Mouse (Mus musculus) forebrain, embryonic 16.5 days (tissue): ENCODE results near the gene Ceacam15. TPM values are rescaled to one million over a fixed set of nuclear protein-coding genes. Genes with fewer than 3 reads are reported as not detected.
"Not testable (repeated sequence)": the region's sequence is repeated elsewhere in the genome, so short reads cannot be mapped to it uniquely, and the experiment has no call there.

Source experiments
- ATAC-seq: fragments of 200-750 bp; cut with Nextera tagmentation; 2 replicates; pipeline ENCODE4 v1.8.0; 2017; ENCODE audit warnings: mild to moderate bottlenecking, moderate library complexity
- H3K27ac ChIP-seq: fragments of 300-500 bp; sonication (generic); 2 replicates; pipeline ENCODE4 v1.5.1; 2014; ENCODE audit warnings: low read length, control low read depth
- H3K27me3 ChIP-seq: fragments of 300-500 bp; sonication (generic); replicated peaks from 2 replicates; pipeline ENCODE4 v1.6.1; 2014; ENCODE audit warnings: low read length; ENCODE audit not compliant: control insufficient read depth, insufficient read depth
- H3K36me3 ChIP-seq: fragments of 300-500 bp; sonication (generic); 2 replicates; pipeline ENCODE4 v1.6.1; 2014; ENCODE audit not compliant: control insufficient read depth, insufficient read depth
- H3K4me1 ChIP-seq: fragments of 300-500 bp; sonication (generic); replicated peaks from 2 replicates; pipeline ENCODE4 v1.6.1; 2014; ENCODE audit warnings: low read length; ENCODE audit not compliant: control insufficient read depth, insufficient read depth
- H3K4me2 ChIP-seq: fragments of 300-500 bp; sonication (generic); 2 replicates; pipeline ENCODE4 v1.6.1; 2014; ENCODE audit warnings: mild to moderate bottlenecking, low read length, control low read depth
- H3K4me3 ChIP-seq: fragments of 300-500 bp; sonication (generic); replicated peaks from 2 replicates; pipeline ENCODE4 v1.5.1; 2014; ENCODE audit warnings: mild to moderate bottlenecking, low read length, control low read depth
- H3K9ac ChIP-seq: fragments of 300-500 bp; sonication (generic); replicated peaks from 2 replicates; pipeline ENCODE4 v1.6.1; 2014; ENCODE audit warnings: low read depth, low read length, control low read depth
- H3K9me3 ChIP-seq: fragments of 300-500 bp; sonication (generic); 2 replicates; pipeline ENCODE4 v1.6.1; 2016; ENCODE audit warnings: low read length; ENCODE audit not compliant: control insufficient read depth
- WGBS: fragments of 180-500 bp; shearing (Covaris S2); extraction: QIAGEN DNeasy Blood & Tissue Kit; methylation state at CpG from one replicate; pipeline ENCODE4 v1.1.7; 2014; 5-methylcytosine and 5-hydroxymethylcytosine counted together
- polyA plus RNA-seq: library from polyadenylated mRNA; unstranded; fragments of >200 nt; fragmentation: Nextera tagmentation; extraction: Ambion mirVana; gene quantifications from 2 replicates; pipeline ENCODE4 v1.2.1, GENCODE M21; 2015

Ceacam15 gene
- not detected in 2 replicates for polyA plus RNA-seq

DNA sequence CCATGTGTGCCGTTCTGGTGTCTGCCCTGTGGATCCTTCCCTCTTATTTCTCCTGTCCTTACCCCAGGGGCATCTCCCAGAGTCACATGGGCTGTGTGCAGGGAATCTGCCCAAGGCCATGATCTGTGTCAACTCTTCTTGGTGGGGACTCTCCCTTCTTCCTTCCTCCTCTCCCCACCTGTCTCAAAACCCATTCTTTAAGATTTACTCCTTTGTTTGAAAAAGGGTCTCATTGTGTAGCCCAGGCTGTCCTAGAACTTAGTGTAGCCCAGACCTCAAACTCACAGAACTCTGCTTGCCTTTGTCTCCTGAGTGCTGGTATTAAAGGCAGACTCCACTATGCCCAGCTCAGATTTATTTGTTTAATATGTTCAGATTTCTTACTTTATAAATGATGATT, at the start of gene Ceacam15:
Gene Ceacam15, minus strand, starts transcription at position 101 of the 400 bp plus-strand sequence.
- Histone ChIP-seq H3K27me3 (no peaks in the 10 kb centered on the region), H3K4me3 (no peak within 1 kb of the TSS), H3K4me2 (no peak within 1 kb of the TSS), H3K27ac (no peak within 1 kb of the TSS), H3K4me1 (no peaks in the 10 kb centered on the region), H3K9ac (no peak within 1 kb of the TSS), H3K36me3 (no peaks in the 10 kb centered on the region), H3K9me3 (no peaks in the 10 kb centered on the region)
- WGBS = 53% methylated on average over 1 of the region's 1 CpGs
- no peak for ATAC-seq

DNA sequence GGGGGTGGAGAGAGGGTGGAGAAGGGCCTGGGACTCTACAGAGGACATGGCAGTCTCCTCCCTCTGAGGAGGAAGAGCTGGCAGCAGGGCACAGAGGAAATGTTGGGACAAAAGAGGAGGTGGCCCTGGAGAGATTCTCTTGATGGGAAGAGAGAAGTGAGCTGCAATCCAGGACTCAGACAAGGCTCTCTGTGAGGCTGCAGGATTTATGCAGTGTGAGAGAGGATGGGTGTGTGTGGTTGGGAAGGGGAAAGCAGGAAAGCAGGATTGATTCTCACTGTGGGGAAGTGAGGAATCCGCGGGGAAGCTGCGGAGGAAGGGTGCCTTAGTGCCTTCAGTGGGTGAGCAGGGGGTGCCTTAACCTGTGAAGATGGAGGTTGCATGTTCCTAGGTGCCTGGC, 47.0 kb upstream of the Ceacam15 start:
- not testable (repeated sequence) for ATAC-seq, H3K4me3 ChIP-seq
- 60% methylated on average over 3 of the region's 3 CpGs for WGBS

DNA sequence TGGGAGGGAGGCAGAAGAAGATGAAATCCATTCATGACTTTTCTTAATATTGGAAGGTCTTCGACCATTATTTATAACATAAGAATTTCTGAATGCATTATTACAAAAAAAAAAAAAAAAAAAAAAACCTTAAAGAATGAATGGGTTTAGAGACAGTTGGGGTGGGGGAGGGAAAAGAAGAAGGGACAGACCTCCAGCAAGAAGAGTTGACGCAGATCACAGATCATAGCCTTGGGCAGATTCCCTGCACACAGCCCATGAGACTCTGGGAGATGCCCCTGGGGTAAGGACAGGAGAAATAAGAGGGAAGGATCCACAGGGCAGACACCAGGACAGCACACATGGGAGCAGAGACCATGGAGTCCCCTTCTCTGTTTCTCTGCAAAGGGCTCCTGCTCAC, 46.1 kb upstream of the Ceacam15 start, which contains the start of gene Ceacam9:
Gene Ceacam9, plus strand, starts transcription at position 301 of the 400 bp plus-strand sequence.
- ATAC-seq = no peak
- no peaks in the 10 kb centered on the region for H3K4me1 ChIP-seq
- no peak within 1 kb of the TSS for H3K4me3 ChIP-seq
- no peak within 1 kb of the TSS for H3K27ac ChIP-seq
- WGBS = 82% methylated on average over 2 of the region's 2 CpGs
- H3K27me3 ChIP-seq = no peaks in the 10 kb centered on the region
- no peak within 1 kb of the TSS for H3K4me2 ChIP-seq
- H3K36me3 ChIP-seq = no peaks in the 10 kb centered on the region
- no peak within 1 kb of the TSS for H3K9ac ChIP-seq
- no peaks in the 10 kb centered on the region for H3K9me3 ChIP-seq

More for the DNA sequence above, 47.0 kb upstream of the Ceacam15 start:
- not testable (repeated sequence) for H3K9me3 ChIP-seq, H3K27me3 ChIP-seq, H3K36me3 ChIP-seq, H3K4me1 ChIP-seq, H3K4me2 ChIP-seq, H3K27ac ChIP-seq, H3K9ac ChIP-seq

DNA sequence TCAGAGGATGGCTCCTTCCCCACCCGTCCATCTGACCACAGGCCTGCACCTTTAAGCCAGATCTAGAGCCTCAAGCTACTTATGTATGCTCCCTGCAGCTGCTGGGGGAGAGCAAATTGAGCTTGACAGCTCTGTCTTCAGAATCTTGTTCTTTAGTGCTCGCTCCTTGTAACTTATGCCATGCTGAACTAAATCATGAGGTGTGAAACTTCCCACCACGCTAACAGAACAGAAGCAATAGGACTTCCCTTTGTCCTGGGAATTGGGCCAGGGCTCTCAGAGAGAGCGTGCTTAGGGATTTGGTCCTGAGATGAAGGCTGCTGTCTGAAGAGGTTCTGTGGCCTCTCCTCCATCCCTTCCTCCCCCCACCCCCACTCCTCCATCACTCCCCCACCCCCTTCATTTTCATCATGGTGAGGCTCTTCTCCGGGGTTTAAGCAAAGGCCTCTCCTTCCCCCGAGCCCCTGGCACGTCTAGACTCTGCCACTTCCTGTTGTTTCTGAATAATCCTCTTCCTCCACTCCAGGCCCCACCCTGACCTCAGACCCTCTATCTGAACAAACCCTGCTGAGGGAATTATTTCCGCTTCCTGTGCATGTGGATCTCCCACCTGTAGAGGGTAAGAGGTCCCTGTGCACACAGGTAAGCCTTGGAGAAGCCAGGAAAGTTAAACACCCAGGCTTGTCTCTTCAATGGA, 41.1 kb upstream of the Ceacam15 start:
- WGBS = 43% methylated on average over 8 of the region's 8 CpGs
- H3K9ac ChIP-seq, H3K27ac ChIP-seq: not testable (repeated sequence)

DNA sequence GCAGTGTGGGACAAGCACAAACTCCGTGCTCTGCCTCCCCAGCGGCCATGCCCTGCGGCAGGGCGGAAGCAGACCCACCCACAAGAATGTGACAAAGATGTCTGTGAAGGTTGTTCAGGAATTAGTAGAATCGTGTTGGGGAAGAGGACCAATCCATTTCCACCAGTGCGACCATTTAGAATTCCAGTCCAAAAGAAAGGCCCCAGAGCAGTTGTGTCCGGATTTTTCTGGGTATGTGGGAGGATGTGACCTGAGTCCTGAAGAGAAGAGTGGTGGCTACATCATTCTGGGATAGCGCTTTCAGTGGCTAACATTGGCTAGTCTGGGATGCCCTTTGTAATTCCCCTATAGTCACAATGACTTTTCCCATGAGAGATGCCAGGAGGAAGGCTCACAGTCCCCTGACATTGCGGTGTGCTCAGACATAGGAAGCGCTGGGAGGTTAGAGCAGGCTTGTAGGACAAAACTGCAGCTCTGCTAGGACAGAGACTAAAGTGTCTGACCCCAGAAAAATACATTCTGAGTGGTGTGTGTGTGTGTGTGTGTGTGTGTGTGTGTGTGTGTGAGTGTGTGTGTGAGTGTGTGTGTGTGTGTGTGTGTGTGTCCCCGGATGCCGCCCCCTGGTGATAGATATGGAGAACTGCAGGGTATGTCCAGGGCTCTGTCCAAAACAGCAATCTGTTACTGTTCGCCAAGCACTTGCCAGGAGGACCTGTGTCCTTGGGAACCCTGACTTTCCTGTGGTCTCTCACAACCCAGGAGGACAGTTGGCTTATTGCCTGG, 37.3 kb upstream of the Ceacam15 start:
- no peak overlapping the region for H3K4me3 ChIP-seq
- no peak overlapping the region for H3K9ac ChIP-seq
- no peaks in the 10 kb centered on the region for H3K9me3 ChIP-seq
- ATAC-seq = no peak
- H3K4me2 ChIP-seq = no peak overlapping the region
- H3K27me3 ChIP-seq = no peaks in the 10 kb centered on the region
- no peaks in the 10 kb centered on the region for H3K36me3 ChIP-seq
- no peak overlapping the region for H3K27ac ChIP-seq
- WGBS = 79% methylated on average over 13 of the region's 13 CpGs
- no peaks in the 10 kb centered on the region for H3K4me1 ChIP-seq

More for the DNA sequence above, 41.1 kb upstream of the Ceacam15 start:
- H3K4me2 ChIP-seq, H3K4me3 ChIP-seq, H3K9me3 ChIP-seq, H3K4me1 ChIP-seq, H3K36me3 ChIP-seq, ATAC-seq, H3K27me3 ChIP-seq: not testable (repeated sequence)

DNA sequence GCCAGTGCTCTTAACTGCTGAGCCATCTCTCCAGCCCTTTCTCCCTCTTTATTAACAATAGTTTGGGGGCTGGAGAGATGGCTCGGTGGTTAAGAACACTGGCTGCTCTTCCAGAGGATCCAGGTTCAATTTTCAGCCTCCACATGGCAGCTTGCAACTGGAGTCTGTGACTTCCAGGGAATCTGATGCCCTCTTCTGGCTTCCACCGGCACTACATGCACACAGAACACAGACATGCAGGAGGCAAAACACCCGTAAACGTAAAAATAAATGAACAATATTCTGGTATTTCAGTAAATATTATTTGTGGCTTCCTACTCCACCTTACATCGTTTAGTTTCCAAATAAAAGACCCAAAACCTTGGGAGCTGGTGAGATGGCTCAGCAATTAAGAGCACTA, 35.1 kb upstream of the Ceacam15 start:
- Histone ChIP-seq H3K4me3 (no peak overlapping the region), H3K27ac (no peak overlapping the region), H3K9me3 (no peaks in the 10 kb centered on the region), H3K4me2 (no peak overlapping the region), H3K27me3 (no peaks in the 10 kb centered on the region), H3K9ac (no peak overlapping the region), H3K4me1 (no peaks in the 10 kb centered on the region), H3K36me3 (no peaks in the 10 kb centered on the region)
- ATAC-seq = no peak
- 81% methylated on average over 5 of the region's 5 CpGs for WGBS

DNA sequence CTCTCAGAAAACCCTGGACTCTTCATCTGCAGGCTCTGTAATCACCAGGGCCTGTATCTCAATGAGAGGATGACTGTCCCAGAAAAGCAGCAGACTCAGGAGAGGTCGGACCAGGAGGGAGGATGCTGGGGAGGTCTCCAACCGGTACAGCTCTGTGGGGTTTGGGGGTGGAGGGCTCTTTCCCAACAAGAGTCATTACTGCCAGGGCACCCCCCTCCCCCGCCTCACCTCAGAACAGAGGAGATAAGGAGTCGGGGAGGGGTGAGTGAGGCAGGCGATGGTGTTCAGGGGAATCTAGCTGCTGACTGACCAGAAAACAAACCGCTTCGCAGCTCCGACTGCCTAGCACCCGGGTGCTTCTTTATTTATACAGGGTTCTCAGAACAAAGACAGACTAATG, 32.7 kb upstream of the Ceacam15 start:
- Histone ChIP-seq H3K9me3 (no peaks in the 10 kb centered on the region), H3K4me2 (no peak overlapping the region), H3K27ac (no peak overlapping the region), H3K4me1 (no peaks in the 10 kb centered on the region), H3K9ac (no peak overlapping the region), H3K36me3 (no peaks in the 10 kb centered on the region), H3K4me3 (no peak overlapping the region), H3K27me3 (no peaks in the 10 kb centered on the region)
- no peak for ATAC-seq
- 25% methylated on average over 9 of the region's 9 CpGs for WGBS

DNA sequence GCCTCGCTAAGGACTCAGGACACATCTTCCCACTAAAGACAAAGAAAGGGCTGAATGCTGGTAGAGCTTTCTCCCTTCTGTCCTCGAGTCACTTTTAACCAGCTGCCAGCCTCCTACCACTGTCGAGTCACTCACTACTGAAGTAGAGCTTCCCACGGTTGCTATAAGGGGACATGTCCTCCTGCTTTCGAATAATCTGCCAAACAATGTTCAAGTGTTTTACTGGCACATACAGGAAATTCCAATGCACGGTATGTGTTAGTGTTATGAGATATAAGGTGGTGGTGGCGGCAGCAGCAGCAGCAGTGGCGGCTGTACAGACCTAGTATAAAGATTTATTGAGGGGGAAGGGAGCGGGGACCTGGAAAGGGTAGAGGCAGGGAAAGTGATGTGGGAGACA, 30.9 kb upstream of the Ceacam15 start:
- Histone ChIP-seq H3K36me3 (no peaks in the 10 kb centered on the region), H3K4me3 (no peak overlapping the region), H3K4me1 (no peaks in the 10 kb centered on the region), H3K27ac (no peak overlapping the region), H3K9ac (no peak overlapping the region), H3K27me3 (no peaks in the 10 kb centered on the region), H3K4me2 (no peak overlapping the region), H3K9me3 (no peaks in the 10 kb centered on the region)
- 62% methylated on average over 9 of the region's 9 CpGs for WGBS
- no peak for ATAC-seq

DNA sequence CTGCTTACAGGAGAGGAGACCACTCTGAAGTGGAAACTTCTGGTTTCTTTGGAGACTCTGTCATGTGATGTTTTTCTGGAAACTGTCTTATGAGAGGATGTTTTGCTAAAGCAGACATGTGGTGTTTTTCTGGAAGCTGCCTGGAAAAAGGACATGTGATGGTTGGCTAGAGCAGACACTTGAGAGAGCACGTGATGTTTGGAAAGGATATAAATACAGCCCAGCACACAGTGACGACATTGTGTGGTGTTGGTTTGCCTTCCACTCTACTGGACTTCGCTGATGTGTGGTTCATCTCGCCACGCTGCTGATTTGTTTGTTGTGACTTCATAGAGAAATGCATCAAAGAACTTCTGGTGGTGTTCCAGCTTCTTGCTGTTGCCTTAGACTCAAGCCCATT, 25.1 kb upstream of the Ceacam15 start:
- no peak overlapping the region for H3K4me3 ChIP-seq

More for the DNA sequence above, 25.1 kb upstream of the Ceacam15 start:
- H3K36me3 ChIP-seq = no peaks in the 10 kb centered on the region
- ATAC-seq = no peak
- H3K4me1 ChIP-seq = no peaks in the 10 kb centered on the region
- H3K27ac ChIP-seq = no peak overlapping the region
- H3K4me2 ChIP-seq = no peak overlapping the region
- no peak overlapping the region for H3K9ac ChIP-seq
- 83% methylated on average over 5 of the region's 5 CpGs for WGBS
- no peaks in the 10 kb centered on the region for H3K27me3 ChIP-seq
- no peaks in the 10 kb centered on the region for H3K9me3 ChIP-seq
